Mouse (Mus musculus): Measurements from ENCODE around the gene Jmy.

DNA sequence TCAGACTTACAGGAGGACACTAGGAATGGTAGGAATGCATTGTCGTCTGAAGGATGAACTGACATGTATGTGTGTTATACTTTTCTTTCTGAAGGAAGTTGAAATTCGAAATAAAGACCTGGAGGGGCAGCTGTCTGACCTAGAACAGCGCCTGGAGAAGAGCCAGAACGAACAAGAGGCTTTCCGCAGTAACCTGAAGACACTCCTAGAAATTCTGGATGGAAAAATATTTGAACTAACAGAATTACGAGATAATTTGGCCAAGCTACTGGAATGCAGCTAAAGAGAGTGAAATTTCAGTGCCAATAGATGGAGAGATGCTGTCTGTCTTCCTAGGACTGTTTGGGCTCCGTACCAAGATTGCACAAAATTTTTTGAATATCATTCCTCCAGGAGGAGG lies 97.7 kb downstream of the Jmy start:
- TF ChIP-seq CTCF (IDR thresholded peaks at IDR 0.05; ENCODE audit: borderline replicate concordance, insufficient read depth, low read length) (no peak), POLR2A (IDR thresholded peaks at IDR 0.05; ENCODE audit: low read depth, low read length) (no peak)

All from embryonic fibroblast, embryonic 13.5 days (primary cell).